Mouse (Mus musculus): ENCODE results near the gene Igfbp7.
A peak's percentile ranks its signal among the peaks of the same experiment; 100 is the strongest.

The Igfbp7 gene

GRCm38 (mm10) chr5:77404941-77405340, 2.9 kb downstream of the Igfbp7 start:
- DNase-seq = no peak

GRCm38 (mm10) chr5:77402901-77403300, 4.9 kb downstream of the Igfbp7 start:
- no peak for DNase-seq

- DNase-seq = no peak
Measured at GRCm38 (mm10) chr5:77402137-77402536, 5.7 kb downstream of the Igfbp7 start.

- DNase-seq = peak; percentile 46
Measured at GRCm38 (mm10) chr5:77400823-77401222, 7.0 kb downstream of the Igfbp7 start.

GRCm38 (mm10) chr5:77400151-77400550, 7.7 kb downstream of the Igfbp7 start:
- DNase-seq = no peak

GRCm38 (mm10) chr5:77399076-77399475, 8.8 kb downstream of the Igfbp7 start:
- no peak for DNase-seq

- DNase-seq = peak; percentile 59
Measured at GRCm38 (mm10) chr5:77398285-77399057, 9.4 kb downstream of the Igfbp7 start.

- no peak for DNase-seq
Measured at GRCm38 (mm10) chr5:77393990-77394618, 13.7 kb downstream of the Igfbp7 start.

GRCm38 (mm10) chr5:77393094-77393619, 14.7 kb downstream of the Igfbp7 start:
- no peak for DNase-seq

- DNase-seq = no peak
Measured at GRCm38 (mm10) chr5:77390272-77390671, 17.6 kb downstream of the Igfbp7 start.

- no peak for DNase-seq
Measured at GRCm38 (mm10) chr5:77388359-77388758, 19.5 kb downstream of the Igfbp7 start.

- DNase-seq = no peak
Measured at GRCm38 (mm10) chr5:77387414-77387704, 20.5 kb downstream of the Igfbp7 start.

GRCm38 (mm10) chr5:77386596-77387413, 21.0 kb downstream of the Igfbp7 start:
- DNase-seq = no peak

GRCm38 (mm10) chr5:77385900-77386595, 21.8 kb downstream of the Igfbp7 start:
- no peak for DNase-seq

- no peak for DNase-seq
Measured at GRCm38 (mm10) chr5:77385221-77385620, 22.6 kb downstream of the Igfbp7 start.

- no peak for DNase-seq
Measured at GRCm38 (mm10) chr5:77384724-77385123, 23.1 kb downstream of the Igfbp7 start.

- DNase-seq = no peak
Measured at GRCm38 (mm10) chr5:77383799-77384554, 23.9 kb downstream of the Igfbp7 start.

- no peak for DNase-seq
Measured at GRCm38 (mm10) chr5:77381686-77382085, 26.2 kb downstream of the Igfbp7 start.

GRCm38 (mm10) chr5:77381283-77381682, 26.6 kb downstream of the Igfbp7 start:
- no peak for DNase-seq

- DNase-seq = no peak
Measured at GRCm38 (mm10) chr5:77380321-77380901, 27.4 kb downstream of the Igfbp7 start.

GRCm38 (mm10) chr5:77379434-77380135, 28.3 kb downstream of the Igfbp7 start:
- DNase-seq = no peak

All from lung, postnatal 14 days (tissue).